Mouse (Mus musculus): ENCODE results near the gene Spata13. TPM values are rescaled to one million over a fixed set of nuclear protein-coding genes. Genes with fewer than 3 reads are reported as not detected.

The Spata13 gene
- 28.2 and 50.9 TPM in 2 replicates for total RNA-seq (2014; rRNA removed; ENCODE audit: low replicate concordance)
- polyA plus RNA-seq (2015; fragmentation: Nextera tagmentation; extraction: Ambion mirVana) = 9.5 and 13.9 TPM in 2 replicates

- H3K9ac ChIP-seq (replicated peaks; ENCODE audit: low read depth, low read length) = peak within 1 kb of the TSS; percentile 54
- ATAC-seq (ENCODE audit: insufficient read depth, low read depth) (peak; percentile 89), DNase-seq (ENCODE audit: low spot score) (peak; percentile 67)
- no peaks in the 10 kb centered on the region for H3K9me3 ChIP-seq (replicated peaks; ENCODE audit: control insufficient read depth, low read length)
- H3K27ac ChIP-seq (ENCODE audit: low read depth) = peak within 1 kb of the TSS; percentile 39
- H3K36me3 ChIP-seq (replicated peaks; ENCODE audit: control insufficient read depth, insufficient read depth, low read length) = no peaks in the 10 kb centered on the region
- H3K4me2 ChIP-seq (ENCODE audit: low read depth, low read length) = peak within 1 kb of the TSS; percentile 96
- H3K27me3 ChIP-seq (ENCODE audit: control insufficient read depth, insufficient read depth, low read length) = peaks cover 30% of the 10 kb centered on the region
- H3K4me1 ChIP-seq (ENCODE audit: control insufficient read depth, insufficient read depth) = peaks cover 16% of the 10 kb centered on the region; the same call in 1 of the 2 replicates
- under 1% methylated on average over 50 of the region's 50 CpGs for WGBS
- H3K4me3 ChIP-seq (ENCODE audit: low read depth, low read length) = peak within 1 kb of the TSS; percentile 67
- no peak for TF ChIP-seq EP300 (IDR thresholded peaks at IDR 0.05; ENCODE audit: low read depth)
- no peak for TF ChIP-seq CTCF (IDR thresholded peaks at IDR 0.05; ENCODE audit: low read depth)
Measured at GRCm38 (mm10) chr14:60633961-60634864, at the start of gene Spata13. TSS of gene Spata13 (plus strand) at chr14:60634001.

- no peak for DNase-seq (ENCODE audit: low spot score)
- H3K27me3 ChIP-seq (ENCODE audit: control insufficient read depth, insufficient read depth, low read length) = no peaks in the 10 kb centered on the region
- no peak overlapping the region for H3K4me3 ChIP-seq (ENCODE audit: low read depth, low read length)
- H3K9ac ChIP-seq (replicated peaks; ENCODE audit: low read depth, low read length) = no peak overlapping the region
- no peaks in the 10 kb centered on the region for H3K9me3 ChIP-seq (replicated peaks; ENCODE audit: control insufficient read depth, low read length)
- no peak overlapping the region for H3K4me2 ChIP-seq (ENCODE audit: low read depth, low read length)
- H3K36me3 ChIP-seq (replicated peaks; ENCODE audit: control insufficient read depth, insufficient read depth, low read length) = no peaks in the 10 kb centered on the region
- TF ChIP-seq CTCF (IDR thresholded peaks at IDR 0.05; ENCODE audit: low read depth) (no peak), EP300 (IDR thresholded peaks at IDR 0.05; ENCODE audit: low read depth) (no peak)
- peak; percentile 69; the same call in 1 of the 2 replicates for ATAC-seq (ENCODE audit: insufficient read depth, low read depth)
- H3K27ac ChIP-seq (ENCODE audit: low read depth) = peak overlapping the region; percentile 57; the same call in 1 of the 2 replicates
- peaks cover under 1% of the 10 kb centered on the region; the same call in 1 of the 2 replicates for H3K4me1 ChIP-seq (ENCODE audit: control insufficient read depth, insufficient read depth)
- WGBS = 59% methylated on average over 15 of the region's 15 CpGs
Measured at GRCm38 (mm10) chr14:60586687-60587453, 46.9 kb upstream of the Spata13 start.

DNA sequence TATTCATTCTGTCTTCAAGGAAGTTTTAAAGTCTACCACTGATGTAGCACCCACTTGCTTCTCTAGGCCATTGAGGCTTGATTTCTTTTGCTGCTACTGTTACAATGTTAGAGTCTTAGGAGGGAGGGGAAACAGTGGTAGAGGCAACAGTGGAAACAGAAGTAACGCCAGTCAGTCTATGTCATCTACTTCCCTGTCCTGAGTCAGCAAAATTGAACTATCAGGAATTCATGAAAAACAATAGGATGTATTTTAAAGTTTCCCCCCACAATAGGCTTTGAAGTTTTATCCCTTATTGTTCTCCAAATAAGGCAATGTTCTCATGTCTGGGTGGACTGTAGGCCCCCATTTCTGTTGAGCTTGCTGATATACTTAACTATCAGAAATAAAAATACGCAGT, 44.8 kb upstream of the Spata13 start:
- ATAC-seq (ENCODE audit: insufficient read depth, low read depth) = no peak

DNA sequence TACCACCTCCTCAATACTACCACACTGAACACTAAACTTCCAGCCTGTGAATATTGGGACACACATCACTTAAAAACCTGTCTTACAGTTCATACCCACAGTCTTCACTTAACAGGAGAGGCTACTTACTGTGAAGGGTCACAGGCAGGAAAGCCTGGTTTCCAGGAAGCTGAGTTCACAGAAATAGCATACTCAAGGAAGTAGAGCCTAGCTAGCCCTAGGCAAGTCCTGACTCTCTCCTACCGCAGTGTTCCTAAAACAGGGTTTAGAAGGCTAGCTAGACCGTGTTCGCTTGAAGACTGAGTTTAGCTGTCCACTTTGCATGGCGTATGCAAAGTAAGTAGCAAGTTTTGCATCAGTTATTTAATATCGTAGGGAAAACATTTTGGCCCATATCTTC, 41.5 kb upstream of the Spata13 start:
- no peak for ATAC-seq (ENCODE audit: insufficient read depth, low read depth)
- no peak overlapping the region for H3K4me2 ChIP-seq (ENCODE audit: low read depth, low read length)
- WGBS = 56% methylated on average over 5 of the region's 5 CpGs
- H3K4me3 ChIP-seq (ENCODE audit: low read depth, low read length) = no peak overlapping the region
- no peaks in the 10 kb centered on the region for H3K27me3 ChIP-seq (ENCODE audit: control insufficient read depth, insufficient read depth, low read length)
- DNase-seq (ENCODE audit: low spot score) = no peak
- no peaks in the 10 kb centered on the region for H3K36me3 ChIP-seq (replicated peaks; ENCODE audit: control insufficient read depth, insufficient read depth, low read length)
- H3K27ac ChIP-seq (ENCODE audit: low read depth) = 0 out of 2 replicates have a peak overlapping the region, but pooled peaks have one; percentile 19
- no peak for TF ChIP-seq CTCF (IDR thresholded peaks at IDR 0.05; ENCODE audit: low read depth)
- TF ChIP-seq EP300 (IDR thresholded peaks at IDR 0.05; ENCODE audit: low read depth) = no peak
- H3K4me1 ChIP-seq (ENCODE audit: control insufficient read depth, insufficient read depth) = peaks cover 16% of the 10 kb centered on the region
- H3K9ac ChIP-seq (replicated peaks; ENCODE audit: low read depth, low read length) = no peak overlapping the region
- H3K9me3 ChIP-seq (replicated peaks; ENCODE audit: control insufficient read depth, low read length) = no peaks in the 10 kb centered on the region

More for the DNA sequence above, 44.8 kb upstream of the Spata13 start:
- H3K4me1 ChIP-seq (ENCODE audit: control insufficient read depth, insufficient read depth) = peaks cover 16% of the 10 kb centered on the region
- no peaks in the 10 kb centered on the region for H3K27me3 ChIP-seq (ENCODE audit: control insufficient read depth, insufficient read depth, low read length)
- H3K9me3 ChIP-seq (replicated peaks; ENCODE audit: control insufficient read depth, low read length) = no peaks in the 10 kb centered on the region
- no peak overlapping the region for H3K27ac ChIP-seq (ENCODE audit: low read depth)
- no peaks in the 10 kb centered on the region for H3K36me3 ChIP-seq (replicated peaks; ENCODE audit: control insufficient read depth, insufficient read depth, low read length)
- TF ChIP-seq CTCF (IDR thresholded peaks at IDR 0.05; ENCODE audit: low read depth) (no peak), EP300 (IDR thresholded peaks at IDR 0.05; ENCODE audit: low read depth) (no peak)
- 80% methylated on average over 2 of the region's 2 CpGs for WGBS
- H3K4me2 ChIP-seq (ENCODE audit: low read depth, low read length) = no peak overlapping the region
- DNase-seq (ENCODE audit: low spot score) = no peak
- no peak overlapping the region for H3K9ac ChIP-seq (replicated peaks; ENCODE audit: low read depth, low read length)
- H3K4me3 ChIP-seq (ENCODE audit: low read depth, low read length) = no peak overlapping the region

DNA sequence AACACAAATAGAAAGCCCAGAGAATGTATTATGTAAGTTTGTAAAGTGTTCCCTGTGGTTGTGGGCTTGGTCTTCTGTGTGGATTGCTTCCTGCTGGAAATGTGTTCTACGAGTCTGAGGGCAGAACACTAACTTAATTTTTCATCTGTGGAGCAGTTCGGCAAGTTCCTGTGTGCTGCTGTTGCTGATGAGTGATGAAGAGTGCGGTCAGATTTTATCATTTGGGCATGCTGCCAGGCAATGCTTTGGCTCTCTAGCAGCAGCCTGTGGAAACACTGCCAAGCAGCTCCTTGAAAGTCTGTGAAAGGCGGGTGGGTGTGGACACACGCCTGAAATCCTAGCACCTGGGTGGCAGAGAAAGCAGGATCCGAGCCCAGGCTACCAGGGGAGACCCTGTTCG, 41.0 kb upstream of the Spata13 start:
- Histone ChIP-seq H3K9ac (replicated peaks; ENCODE audit: low read depth, low read length) (no peak overlapping the region), H3K4me3 (ENCODE audit: low read depth, low read length) (no peak overlapping the region), H3K27ac (ENCODE audit: low read depth) (0 out of 2 replicates have a peak overlapping the region, but pooled peaks have one; percentile 19), H3K4me2 (ENCODE audit: low read depth, low read length) (0 out of 2 replicates have a peak overlapping the region, but pooled peaks have one; percentile 12), H3K4me1 (ENCODE audit: control insufficient read depth, insufficient read depth) (peaks cover 16% of the 10 kb centered on the region), H3K27me3 (ENCODE audit: control insufficient read depth, insufficient read depth, low read length) (no peaks in the 10 kb centered on the region), H3K9me3 (replicated peaks; ENCODE audit: control insufficient read depth, low read length) (no peaks in the 10 kb centered on the region), H3K36me3 (replicated peaks; ENCODE audit: control insufficient read depth, insufficient read depth, low read length) (no peaks in the 10 kb centered on the region)
- no peak for TF ChIP-seq EP300 (IDR thresholded peaks at IDR 0.05; ENCODE audit: low read depth)
- TF ChIP-seq CTCF (IDR thresholded peaks at IDR 0.05; ENCODE audit: low read depth) = no peak
- 2% methylated on average over 7 of the region's 7 CpGs for WGBS
- DNase-seq (ENCODE audit: low spot score) = no peak
- no peak for ATAC-seq (ENCODE audit: insufficient read depth, low read depth)

Measured in heart, postnatal 0 days (tissue).